8 mouse cellular contexts compared by ENCODE assay signal in genomic region chrX:159988002-159988960, GRCm38 (mm10). TPM values are rescaled to one million over a fixed set of nuclear protein-coding genes. Genes with fewer than 3 reads are reported as not detected.
A peak's percentile ranks its signal among the peaks of the same experiment; 100 is the strongest.
DNase-seq lines count a peak whose midpoint lies in the region; ATAC-seq and TF ChIP-seq lines count a peak whose summit lies in the region.

Gene Map3k15 (plus strand): TSS chrX:159988433.

- no peaks in the 10 kb centered on the region for H3K9me3 ChIP-seq in heart, embryonic 14.5 days (ENCODE audit: control insufficient read depth, low read length)
- no peaks in the 10 kb centered on the region for H3K9me3 ChIP-seq in kidney, embryonic 16.5 days (ENCODE audit: low read length)
- no peaks in the 10 kb centered on the region for H3K9me3 ChIP-seq in lung, embryonic 14.5 days (ENCODE audit: low read depth, low read length)
- no peaks in the 10 kb centered on the region for H3K9me3 ChIP-seq in neural tube, embryonic 15.5 days (replicated peaks)

- no peak within 1 kb of the TSS for H3K4me3 ChIP-seq in C2C12 (ENCODE audit: insufficient read depth, poor library complexity, severe bottlenecking)
- peak within 1 kb of the TSS; percentile 45 to 47 for H3K4me3 ChIP-seq in heart, embryonic 14.5 days (ENCODE audit: control insufficient read depth in 1 of 2, insufficient read depth in 1 of 2, low read depth in 1 of 2, low read length in 2 of 2)
- H3K4me3 ChIP-seq in kidney, embryonic 16.5 days (ENCODE audit: low read length) = peak within 1 kb of the TSS; percentile 47
- peak within 1 kb of the TSS; percentile 40 for H3K4me3 ChIP-seq in lung, embryonic 14.5 days (ENCODE audit: low read depth, low read length)
- peak within 1 kb of the TSS; percentile 45 for H3K4me3 ChIP-seq in neural tube, embryonic 15.5 days (replicated peaks)

- H3K27ac ChIP-seq in heart, embryonic 14.5 days (replicated peaks in 1 of 2; ENCODE audit: control insufficient read depth in 1 of 2, insufficient read depth in 1 of 2, low read depth in 2 of 2, low read length in 2 of 2) = no peak within 1 kb of the TSS
- no peak within 1 kb of the TSS for H3K27ac ChIP-seq in kidney, embryonic 16.5 days (ENCODE audit: low read length)
- no peak within 1 kb of the TSS for H3K27ac ChIP-seq in lung, embryonic 14.5 days (ENCODE audit: low read depth)
- no peak within 1 kb of the TSS for H3K27ac ChIP-seq in neural tube, embryonic 15.5 days (replicated peaks)

- H3K9ac ChIP-seq in heart, embryonic 14.5 days (ENCODE audit: low read length) = peak within 1 kb of the TSS; percentile 62
- H3K9ac ChIP-seq in kidney, embryonic 16.5 days (replicated peaks; ENCODE audit: low read length) = peak within 1 kb of the TSS; percentile 55
- peak within 1 kb of the TSS; percentile 34 for H3K9ac ChIP-seq in lung, embryonic 14.5 days
- H3K9ac ChIP-seq in neural tube, embryonic 15.5 days (replicated peaks) = peak within 1 kb of the TSS; percentile 28; the same call in 1 of the 2 replicates

- no peaks in the 10 kb centered on the region for H3K79me2 ChIP-seq in C2C12 (ENCODE audit: control insufficient read depth, insufficient read depth)

- H3K27me3 ChIP-seq in C2C12 (ENCODE audit: control insufficient read depth, insufficient read depth, insufficient read length) = peaks cover 3% of the 10 kb centered on the region
- H3K27me3 ChIP-seq in heart, embryonic 14.5 days (ENCODE audit: control insufficient read depth, insufficient read depth, low read length) = no peaks in the 10 kb centered on the region
- peaks cover 32% of the 10 kb centered on the region; the same call in 1 of the 2 replicates for H3K27me3 ChIP-seq in kidney, embryonic 16.5 days (ENCODE audit: insufficient read depth, low read length)
- H3K27me3 ChIP-seq in lung, embryonic 14.5 days (ENCODE audit: insufficient read depth, low read length) = peaks cover 3% of the 10 kb centered on the region; the same call in 1 of the 2 replicates
- H3K27me3 ChIP-seq in neural tube, embryonic 15.5 days (replicated peaks) = peaks cover 38% of the 10 kb centered on the region

- DNase-seq in adrenal gland, adult 8-10 months = peak; percentile 30
- peak; percentile 4 for DNase-seq in fibroblast of lung, adult 2 months (ENCODE audit: low read depth)
- DNase-seq in lung, embryonic 14.5 days = peak; percentile 55
- peak; percentile 75 for DNase-seq in testis, postnatal 14 days (ENCODE audit: low spot score)

- H3K79me3 ChIP-seq in C2C12 (ENCODE audit: low read depth) = no peaks in the 10 kb centered on the region

- no peak within 1 kb of the TSS for H3ac ChIP-seq in C2C12 (ENCODE audit: control insufficient read depth, insufficient read length, low read depth)

- 29% methylated on average over 63 of the region's 108 CpGs for WGBS in heart, embryonic 14.5 days
- WGBS in kidney, embryonic 16.5 days = 36% methylated on average over 49 of the region's 108 CpGs
- 30% methylated on average over 31 of the region's 108 CpGs for WGBS in lung, embryonic 14.5 days
- 40% methylated on average over 41 of the region's 108 CpGs for WGBS in neural tube, embryonic 15.5 days

- H3K4me2 ChIP-seq in heart, embryonic 14.5 days (ENCODE audit: low read length) = peak within 1 kb of the TSS; percentile 74
- peak within 1 kb of the TSS; percentile 77 for H3K4me2 ChIP-seq in kidney, embryonic 16.5 days (replicated peaks; ENCODE audit: low read depth, low read length)
- peak within 1 kb of the TSS; percentile 69 for H3K4me2 ChIP-seq in lung, embryonic 14.5 days
- peak within 1 kb of the TSS; percentile 76 for H3K4me2 ChIP-seq in neural tube, embryonic 15.5 days

- peak; percentile 39; the same call in 1 of the 2 replicates for ATAC-seq in heart, embryonic 14.5 days (ENCODE audit: insufficient number of reproducible peaks, insufficient read depth, low FRiP score, low read depth)
- ATAC-seq in kidney, embryonic 16.5 days (ENCODE audit: low FRiP score, low TSS enrichment) = peak; percentile 88
- peak; percentile 84 for ATAC-seq in lung, embryonic 14.5 days (ENCODE audit: insufficient read depth)
- peak; percentile 63 for ATAC-seq in neural tube, embryonic 15.5 days (ENCODE audit: low FRiP score)

- no peaks in the 10 kb centered on the region for H3K4me1 ChIP-seq in heart, embryonic 14.5 days (ENCODE audit: control insufficient read depth in 2 of 2, insufficient read depth in 2 of 2, low read length in 2 of 2)
- no peaks in the 10 kb centered on the region for H3K4me1 ChIP-seq in kidney, embryonic 16.5 days (ENCODE audit: insufficient read depth, low read length)
- no peaks in the 10 kb centered on the region for H3K4me1 ChIP-seq in lung, embryonic 14.5 days (ENCODE audit: insufficient read depth)
- no peaks in the 10 kb centered on the region for H3K4me1 ChIP-seq in neural tube, embryonic 15.5 days

- H3K36me3 ChIP-seq in C2C12 (ENCODE audit: control insufficient read depth, insufficient read depth) = no peaks in the 10 kb centered on the region
- H3K36me3 ChIP-seq in heart, embryonic 14.5 days (ENCODE audit: control insufficient read depth, insufficient read depth, low read length) = no peaks in the 10 kb centered on the region
- no peaks in the 10 kb centered on the region for H3K36me3 ChIP-seq in kidney, embryonic 16.5 days (ENCODE audit: insufficient read depth, low read length)
- no peaks in the 10 kb centered on the region for H3K36me3 ChIP-seq in lung, embryonic 14.5 days (ENCODE audit: insufficient read depth)
- H3K36me3 ChIP-seq in neural tube, embryonic 15.5 days = no peaks in the 10 kb centered on the region

- TF ChIP-seq CTCF in C2C12 (IDR thresholded peaks at IDR 0.05; ENCODE audit: control insufficient read depth, insufficient read depth, insufficient read length) = peak; percentile 55
- peak; percentile 51 for TF ChIP-seq CTCF in lung, embryonic 14.5 days (IDR thresholded peaks at IDR 0.05; ENCODE audit: low read depth)

TF ChIP-seq in C2C12, 6 proteins besides CTCF, POLR2A, EP300 and RAD21:
- TF ChIP-seq USF1 (IDR thresholded peaks at IDR 0.05; ENCODE audit: low read depth) (no peak), CEBPB (IDR thresholded peaks at IDR 0.05; ENCODE audit: low read depth) (no peak), MAX (IDR thresholded peaks at IDR 0.05) (no peak), FOSL1 (IDR thresholded peaks at IDR 0.05; ENCODE audit: insufficient read depth, low read length, poor library complexity, severe bottlenecking) (no peak), MYOG (IDR thresholded peaks at IDR 0.05; ENCODE audit: control insufficient read depth, extremely low read depth, insufficient read length) (no peak), MYOD1 (IDR thresholded peaks at IDR 0.05; ENCODE audit: control insufficient read depth, insufficient read length, low read depth) (no peak)

RNA-seq across cellular contexts. Expression of gene Map3k15, which starts in this region (rescaled TPM):
- 0.04 TPM for polyA plus RNA-seq in C2C12 (2012; fragmentation: generic; extraction: Trizol)
- total RNA-seq in adrenal gland, adult 8-10 months (2022) = 1 to 10 TPM in 3 of 4 experiments, under 1 TPM in 1; 0.96 to 2.2 (median 1.4) TPM
- polyA plus RNA-seq in heart, embryonic 14.5 days (2014; fragmentation: Nextera tagmentation; extraction: Ambion mirVana) = 0.23 and 0.35 TPM in 2 replicates
- 0.39 and 0.45 TPM in 2 replicates for polyA plus RNA-seq in kidney, embryonic 16.5 days (2015; fragmentation: Nextera tagmentation; extraction: Ambion mirVana)
- polyA plus RNA-seq in lung, embryonic 14.5 days (2014; fragmentation: Nextera tagmentation; extraction: Ambion mirVana) = 0.69 and 0.72 TPM in 2 replicates
- polyA plus RNA-seq in neural tube, embryonic 15.5 days (2015; fragmentation: Nextera tagmentation; extraction: Ambion mirVana) = 0.14 and 0.28 TPM in 2 replicates

Comparison
In these comparisons a context has a peak if more than half of its experiments do, and no peak if none do; other contexts are left out.
1. Peak in ATAC-seq, H3K4me3 ChIP-seq, H3K9ac ChIP-seq and H3K4me2 ChIP-seq in heart, embryonic 14.5 days; RNA of the gene not detected or under 1 TPM.
2. Peak in ATAC-seq, H3K4me3 ChIP-seq, H3K9ac ChIP-seq and H3K4me2 ChIP-seq in kidney, embryonic 16.5 days; RNA of the gene not detected or under 1 TPM.
3. Peak in DNase-seq, ATAC-seq, H3K4me3 ChIP-seq, H3K9ac ChIP-seq and H3K4me2 ChIP-seq in lung, embryonic 14.5 days; RNA of the gene not detected or under 1 TPM.
4. Peak in ATAC-seq, H3K4me3 ChIP-seq, H3K9ac ChIP-seq and H3K4me2 ChIP-seq in neural tube, embryonic 15.5 days; RNA of the gene not detected or under 1 TPM.
5. DNase-seq: peak in every context shown above with its lines; median percentile 75 in testis, postnatal 14 days; 55 in lung, embryonic 14.5 days; 30 in adrenal gland, adult 8-10 months; 4 in fibroblast of lung, adult 2 months.